Mouse (Mus musculus) cortical plate, adult 2 months (tissue): Measurements from ENCODE around the gene Prr5. TPM values are rescaled to one million over a fixed set of nuclear protein-coding genes. Genes with fewer than 3 reads are reported as not detected.

ENCODE experiments used
- H3K27ac ChIP-seq: fragments of 200-500 bp; 2 replicates; pipeline ENCODE4 v1.5.1; 2012; ENCODE audit warnings: low read length, control low read depth, inconsistent platforms; ENCODE audit not compliant: insufficient read depth
- H3K4me1 ChIP-seq: fragments of 200-500 bp; 2 replicates; pipeline ENCODE4 v1.6.1; 2011; ENCODE audit warnings: low read length; ENCODE audit not compliant: control insufficient read depth, insufficient read depth
- H3K4me3 ChIP-seq: fragments of 200-500 bp; 2 replicates; pipeline ENCODE4 v1.5.1; 2011; ENCODE audit warnings: mild to moderate bottlenecking, low read length, control low read depth; ENCODE audit not compliant: insufficient read depth
- CTCF ChIP-seq: fragments of 200-500 bp; IDR thresholded peaks from 2 replicates; pipeline ENCODE4 v1.5.1; 2011; ENCODE audit warnings: mild to moderate bottlenecking, control low read depth, low read length; ENCODE audit not compliant: insufficient read depth; ENCODE audit errors: extremely low read depth
- POLR2A ChIP-seq: fragments of 200-500 bp; IDR thresholded peaks from 2 replicates; pipeline ENCODE4 v1.6.1; 2011; ENCODE audit warnings: mild to moderate bottlenecking, low read length, control low read depth; ENCODE audit not compliant: insufficient read depth; ENCODE audit errors: extremely low read depth
- polyA plus RNA-seq: library from polyadenylated mRNA; depleted of rRNA; stranded (reverse); fragments of >200 nt; gene quantifications from 2 replicates; pipeline ENCODE4 v1.2.3, GENCODE M21; 2012

Gene Prr5
- polyA plus RNA-seq, 1 experiment = 10.1 TPM

- TF ChIP-seq POLR2A (no peak), CTCF (no peak)
- Histone ChIP-seq H3K4me1 (no peaks in the 10 kb centered on the region), H3K4me3 (no peak overlapping the region), H3K27ac (no peak overlapping the region)
Observed at GRCm38 (mm10) chr15:84685417-84685816, 16.0 kb downstream of the Prr5 start.

DNA sequence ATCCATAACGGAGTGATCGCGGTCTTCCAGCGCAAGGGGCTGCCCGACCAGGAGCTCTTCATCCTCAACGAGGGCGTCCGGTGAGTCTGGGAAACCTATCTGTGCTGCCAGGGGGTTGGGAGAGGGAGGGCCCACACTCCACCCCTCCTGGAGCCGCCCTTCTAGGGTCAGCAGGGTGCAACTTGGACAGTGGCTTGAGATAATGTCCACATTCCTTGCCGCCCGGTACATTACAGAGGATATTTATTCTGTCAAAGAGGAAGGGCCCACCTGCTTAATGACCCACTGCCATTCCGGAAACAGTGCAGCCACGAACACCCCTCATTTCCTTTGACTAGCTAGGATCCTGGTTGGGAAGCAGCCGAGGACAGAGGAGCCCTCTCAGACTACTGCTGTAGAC is 18.5 kb downstream of the Prr5 start:
- TF ChIP-seq POLR2A (no peak), CTCF (no peak)
- Histone ChIP-seq H3K27ac (no peak overlapping the region), H3K4me1 (no peaks in the 10 kb centered on the region)

GRCm38 (mm10) chr15:84689356-84689755 is 19.9 kb downstream of the Prr5 start:
- TF ChIP-seq CTCF (no peak), POLR2A (no peak)

More for the DNA sequence above, 18.5 kb downstream of the Prr5 start:
- H3K4me3 ChIP-seq = no peak overlapping the region

DNA sequence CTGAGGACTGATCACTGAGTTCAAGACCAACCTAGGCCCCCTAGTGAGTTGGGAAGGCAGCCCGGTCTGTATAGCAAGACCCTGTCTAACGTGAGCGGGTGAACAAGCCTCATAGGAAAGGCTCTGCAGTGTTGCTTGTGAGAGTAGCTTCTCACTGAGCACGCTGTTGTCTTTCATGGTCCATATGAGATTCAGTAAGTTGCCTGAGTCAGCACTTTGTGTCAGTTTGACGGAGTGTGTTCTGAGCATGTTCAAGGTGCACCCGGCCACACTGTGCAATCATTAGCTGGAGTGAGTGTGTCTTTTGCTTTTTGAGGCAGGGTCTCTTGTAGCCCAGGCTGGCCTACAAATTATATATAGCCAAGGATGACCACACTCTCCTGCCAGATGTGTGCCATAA is 22.1 kb downstream of the Prr5 start:
- TF ChIP-seq POLR2A (no peak), CTCF (no peak)
- no peaks in the 10 kb centered on the region for H3K4me1 ChIP-seq
- no peak overlapping the region for H3K4me3 ChIP-seq
- H3K27ac ChIP-seq = no peak overlapping the region

More at GRCm38 (mm10) chr15:84689356-84689755, 19.9 kb downstream of the Prr5 start:
- Histone ChIP-seq H3K4me3 (no peak overlapping the region), H3K27ac (no peak overlapping the region), H3K4me1 (no peaks in the 10 kb centered on the region)

DNA sequence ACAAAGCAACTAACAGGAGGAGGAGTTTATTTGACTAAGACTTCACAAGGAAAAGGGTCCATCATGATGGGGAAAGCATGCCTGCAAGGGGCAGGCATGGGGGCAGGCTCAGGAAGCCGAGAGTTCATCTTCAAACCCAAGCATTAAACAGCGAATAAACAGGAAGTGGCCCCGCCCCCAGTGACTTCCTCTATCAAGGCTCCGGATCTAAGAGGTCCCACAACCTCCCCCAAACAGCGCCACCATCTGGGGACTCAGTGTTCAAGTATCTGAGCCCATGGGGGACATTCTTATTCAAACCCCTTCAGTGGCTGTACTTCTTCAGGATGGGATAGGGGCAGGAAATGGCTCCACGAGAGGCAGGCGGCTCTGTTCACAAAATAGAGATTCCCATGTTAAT is 23.2 kb downstream of the Prr5 start:
- no peak overlapping the region for H3K4me3 ChIP-seq
- H3K4me1 ChIP-seq = no peaks in the 10 kb centered on the region
- H3K27ac ChIP-seq = no peak overlapping the region
- TF ChIP-seq POLR2A (no peak), CTCF (no peak)

- TF ChIP-seq POLR2A = no peak
- no peak for TF ChIP-seq CTCF
- H3K4me1 ChIP-seq = no peaks in the 10 kb centered on the region
- no peak overlapping the region for H3K4me3 ChIP-seq
- H3K27ac ChIP-seq = no peak overlapping the region
Observed at GRCm38 (mm10) chr15:84696021-84696420, 26.6 kb downstream of the Prr5 start.

DNA sequence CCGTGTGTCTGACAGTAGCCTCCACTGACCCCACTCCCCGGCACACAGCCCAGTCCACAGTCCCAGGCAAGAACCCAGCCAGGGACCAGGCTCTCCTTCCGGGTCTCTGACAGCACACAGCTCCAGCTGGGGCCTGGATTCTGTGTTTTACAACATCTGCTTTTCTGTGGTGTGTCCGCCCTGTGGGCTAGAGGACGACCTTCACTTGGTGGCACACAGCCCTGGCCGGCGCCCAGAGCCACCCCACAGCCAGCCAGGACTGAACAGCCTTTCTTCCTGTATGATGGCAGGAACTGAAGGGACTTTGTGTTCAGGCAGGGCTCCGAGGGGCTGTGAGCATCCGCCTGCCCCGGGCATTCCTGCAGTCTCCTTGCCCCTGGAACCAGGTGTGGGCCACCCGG is 28.2 kb downstream of the Prr5 start:
- TF ChIP-seq CTCF (no peak), POLR2A (no peak)
- Histone ChIP-seq H3K4me1 (no peaks in the 10 kb centered on the region), H3K27ac (0 out of 2 replicates have a peak overlapping the region, but pooled peaks have one; percentile 22), H3K4me3 (no peak overlapping the region)

- H3K27ac ChIP-seq = peak overlapping the region; percentile 22; the same call in 1 of the 2 replicates
Observed at GRCm38 (mm10) chr15:84698189-84698588, 28.8 kb downstream of the Prr5 start.

DNA sequence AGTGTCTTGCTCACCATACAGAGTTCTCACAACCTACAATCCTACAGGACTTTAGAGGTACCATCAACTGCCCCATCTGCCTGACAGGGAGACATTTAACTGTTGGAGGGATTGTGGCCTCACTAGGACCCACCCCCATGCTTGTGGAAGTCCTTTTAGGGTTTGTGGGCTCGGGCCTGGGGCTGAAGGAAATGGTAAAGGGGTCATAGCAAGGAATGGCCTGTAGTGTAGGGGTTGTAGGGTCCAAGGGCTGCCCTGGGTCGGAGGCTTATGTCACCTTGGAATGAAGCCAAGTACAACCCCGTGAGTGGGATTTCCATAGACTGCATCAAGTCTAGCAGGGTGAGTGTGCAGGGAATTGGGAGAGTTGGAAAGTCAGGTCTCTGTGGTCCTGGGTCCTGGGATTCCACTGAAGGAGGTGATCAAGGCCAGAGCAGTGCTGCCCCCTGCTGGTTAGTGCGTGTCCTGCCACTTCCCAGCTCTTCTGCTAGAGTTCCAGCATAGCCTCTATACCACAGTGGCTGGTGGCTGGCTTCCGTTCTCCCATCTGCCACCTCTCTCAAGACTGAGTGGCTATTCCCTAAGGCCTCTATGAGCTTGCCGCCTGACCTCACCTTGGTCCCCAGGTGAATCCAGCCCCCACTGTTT is 30.9 kb downstream of the Prr5 start:
- no peaks in the 10 kb centered on the region for H3K4me1 ChIP-seq
- H3K4me3 ChIP-seq = no peak overlapping the region
- no peak overlapping the region for H3K27ac ChIP-seq
- TF ChIP-seq POLR2A (no peak), CTCF (peak; percentile 58)

More at GRCm38 (mm10) chr15:84698189-84698588, 28.8 kb downstream of the Prr5 start:
- Histone ChIP-seq H3K4me1 (no peaks in the 10 kb centered on the region), H3K4me3 (no peak overlapping the region)
- TF ChIP-seq POLR2A (no peak), CTCF (no peak)

DNA sequence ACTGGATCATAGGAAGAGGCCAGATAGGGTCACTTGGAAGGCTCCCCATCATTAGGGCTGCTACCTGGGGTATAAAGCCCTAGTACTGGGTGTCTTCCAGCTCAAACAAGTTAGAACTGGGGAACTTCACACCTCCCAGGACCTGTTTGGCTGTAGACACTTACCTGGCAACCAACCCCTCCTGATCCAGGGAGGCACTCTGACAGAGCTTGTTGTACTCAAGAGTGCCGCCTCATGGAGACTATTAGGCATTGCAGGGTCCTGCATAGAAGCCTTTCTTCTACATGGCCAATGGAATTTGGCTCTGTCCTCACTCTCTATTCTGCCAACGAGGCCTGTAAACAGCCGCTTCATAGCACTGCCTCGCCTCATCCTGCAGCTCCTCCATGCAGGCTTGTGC is 32.5 kb downstream of the Prr5 start:
- H3K4me3 ChIP-seq = no peak overlapping the region
- TF ChIP-seq POLR2A (no peak), CTCF (peak; percentile 55)
- H3K4me1 ChIP-seq = no peaks in the 10 kb centered on the region
- H3K27ac ChIP-seq = no peak overlapping the region
